Mouse (Mus musculus) lung, postnatal 0 days (tissue): ENCODE measurements around the gene Akap5.

ENCODE experiments used
- CTCF ChIP-seq: IDR thresholded peaks from 2 replicates; pipeline ENCODE4 v1.5.1; 2016; ENCODE audit warnings: antibody characterized with exemption, mild to moderate bottlenecking
- EP300 ChIP-seq: IDR thresholded peaks from 2 replicates; pipeline ENCODE4 v1.6.1; 2016; ENCODE audit warnings: antibody characterized with exemption, mild to moderate bottlenecking, control low read depth

GRCm38 (mm10) chr12:76282532-76283173 lies 42.0 kb upstream of the Akap5 start:
- no peak for TF ChIP-seq CTCF
- TF ChIP-seq EP300, result no peak
